Mouse (Mus musculus) monocyte, adult 5-6 weeks (primary cell): Measurements from ENCODE around the gene Lingo2. TPM values are rescaled to one million over a fixed set of nuclear protein-coding genes. Genes with fewer than 3 reads are reported as not detected.
"Not testable (repeated sequence)": the region's sequence is repeated elsewhere in the genome, so short reads cannot be mapped to it uniquely, and the experiment has no call there.

ENCODE experiments used
- ATAC-seq: fragments of 153-309, 156-312 bp; replicated peaks from 2 replicates; pipeline ENCODE4 v1.8.0; 2017; ENCODE audit warnings: mild to moderate bottlenecking; ENCODE audit not compliant: low TSS enrichment, insufficient number of reproducible peaks, severe bottlenecking, poor library complexity, low FRiP score
- total RNA-seq: library from RNA; stranded (forward); fragments of 200-1000, 200-491, 200-594 nt; gene quantifications from 3 replicates; pipeline ENCODE4 v1.2.3, GENCODE M21; 2017

Lingo2 gene
- total RNA-seq, 1 experiment from 2014 or later: not detected

- no peak for ATAC-seq
These were observed 688.9 kb downstream of the Lingo2 start for GRCm38 (mm10) chr4:36262436-36263169.

- ATAC-seq: no peak
These were observed 765.2 kb downstream of the Lingo2 start for GRCm38 (mm10) chr4:36186231-36186922.

- no peak for ATAC-seq
These were observed 767.9 kb downstream of the Lingo2 start for GRCm38 (mm10) chr4:36183643-36184042.

- ATAC-seq: no peak
These were observed 781.4 kb downstream of the Lingo2 start for GRCm38 (mm10) chr4:36170099-36170498.

- no peak for ATAC-seq
These were observed 820.2 kb downstream of the Lingo2 start for GRCm38 (mm10) chr4:36131341-36131740.

- no peak for ATAC-seq
These were observed 856.1 kb downstream of the Lingo2 start for GRCm38 (mm10) chr4:36095482-36095881.

GRCm38 (mm10) chr4:36081095-36081852 is 870.3 kb downstream of the Lingo2 start:
- no peak for ATAC-seq

- no peak for ATAC-seq
These were observed 872.5 kb downstream of the Lingo2 start for GRCm38 (mm10) chr4:36078910-36079525.

GRCm38 (mm10) chr4:36064701-36065100 is 886.8 kb downstream of the Lingo2 start:
- ATAC-seq: not testable (repeated sequence)

- no peak for ATAC-seq
These were observed 898.7 kb downstream of the Lingo2 start for GRCm38 (mm10) chr4:36052791-36053376.

GRCm38 (mm10) chr4:36040361-36040760 is 911.2 kb downstream of the Lingo2 start:
- ATAC-seq: no peak

- ATAC-seq: no peak
These were observed 912.8 kb downstream of the Lingo2 start for GRCm38 (mm10) chr4:36038742-36039141.

- ATAC-seq: no peak
These were observed 919.5 kb downstream of the Lingo2 start for GRCm38 (mm10) chr4:36032039-36032438.

GRCm38 (mm10) chr4:36014181-36014580 is 937.4 kb downstream of the Lingo2 start:
- no peak for ATAC-seq

GRCm38 (mm10) chr4:35992005-35992763 is 959.4 kb downstream of the Lingo2 start:
- no peak for ATAC-seq

GRCm38 (mm10) chr4:35986012-35986411 is 965.5 kb downstream of the Lingo2 start:
- ATAC-seq: no peak

GRCm38 (mm10) chr4:35963532-35963931 is 988.0 kb downstream of the Lingo2 start:
- ATAC-seq: no peak

GRCm38 (mm10) chr4:35951894-35952293 is 999.7 kb downstream of the Lingo2 start:
- no peak for ATAC-seq
